Mouse (Mus musculus): Measurements from ENCODE around the gene Amacr.

DNA sequence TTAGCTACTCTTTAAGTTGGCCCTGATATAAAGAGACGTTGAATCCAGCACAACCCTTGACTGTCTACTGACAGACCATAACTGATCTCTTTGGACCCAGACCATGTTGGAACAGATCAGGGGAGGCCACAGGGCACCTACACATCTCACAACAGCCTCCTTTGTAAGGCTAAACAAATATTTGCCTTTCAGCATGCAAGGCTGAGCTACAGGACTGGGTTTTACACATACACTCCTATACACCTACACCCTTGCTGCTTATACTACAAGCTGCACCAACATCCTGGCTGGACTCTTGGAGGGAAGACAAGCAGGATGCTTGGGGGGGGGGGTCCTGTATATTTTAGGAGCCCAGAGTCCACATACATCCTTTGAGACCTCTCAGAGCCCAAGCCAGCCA lies 33.7 kb upstream of the Amacr start:
- TF ChIP-seq TAL1 (conservative IDR thresholded peaks at IDR 0.05; ENCODE audit: low read depth, low read length) (no peak), GATA1 (IDR thresholded peaks at IDR 0.05; ENCODE audit: borderline replicate concordance, low read length) (no peak)

All from G1E (cell line).